Mouse (Mus musculus): ENCODE data around the gene Astn2.

GRCm38 (mm10) chr4:65350521-65350920, 1053.9 kb downstream of the Astn2 start:
- TF ChIP-seq EP300 (IDR thresholded peaks at IDR 0.05) (no peak), CTCF (IDR thresholded peaks at IDR 0.05) (no peak)
